Mouse (Mus musculus) CH12.LX (cell line): Measurements from ENCODE around the gene 2310007B03Rik. TPM values are rescaled to one million over a fixed set of nuclear protein-coding genes. Genes with fewer than 3 reads are reported as not detected.

Experiments
- DNase-seq: peaks from one replicate; pipeline ENCODE4 v3.0.0-alpha.2; 2013; ENCODE audit errors: extremely low read depth
- H3K27ac ChIP-seq: 2 replicates; pipeline ENCODE4 v1.5.1; 2012; ENCODE audit warnings: low read depth, mild to moderate bottlenecking, control low read depth, moderate library complexity; ENCODE audit not compliant: insufficient read depth
- H3K27me3 ChIP-seq: replicated peaks from 2 replicates; pipeline ENCODE3; 2012; ENCODE audit warnings: inconsistent platforms
- H3K36me3 ChIP-seq, 2 experiments: replicated peaks in 1 of 2; 2 replicates each; pipeline versions ENCODE3 to v1.6.1; 2012; ENCODE audit warnings: inconsistent platforms in 1 of 2, low read length in 1 of 2, mild to moderate bottlenecking in 1 of 2, mixed read lengths in 1 of 2, moderate library complexity in 1 of 2; ENCODE audit not compliant: control insufficient read depth in 1 of 2, insufficient read depth in 1 of 2
- H3K4me1 ChIP-seq, 2 experiments: 2 replicates each; pipeline ENCODE4 v1.6.1; 2012; ENCODE audit warnings: inconsistent platforms in 1 of 2, moderate library complexity in 1 of 2; ENCODE audit not compliant: insufficient read depth in 2 of 2, control insufficient read depth in 1 of 2
- H3K4me2 ChIP-seq: 2 replicates; pipeline ENCODE4 v1.6.1; 2012; ENCODE audit warnings: low read depth, mild to moderate bottlenecking, control low read depth; ENCODE audit not compliant: poor library complexity, insufficient read depth, severe bottlenecking
- H3K4me3 ChIP-seq, 3 experiments: fragments of 150-350 bp in 1 of 3; sonication (generic) in 1 of 3; replicated peaks in 1 of 3; 2 replicates each; pipeline versions ENCODE3 to v1.5.1; 2011 to 2012; ENCODE audit warnings: low read depth in 2 of 3, low read length in 2 of 3, mild to moderate bottlenecking in 2 of 3, moderate library complexity in 2 of 3, control low read depth in 1 of 3, improper control_type of control experiment in 1 of 3, inconsistent platforms in 1 of 3, mixed read lengths in 1 of 3; ENCODE audit not compliant: poor library complexity in 1 of 3
- H3K79me2 ChIP-seq: replicated peaks from 2 replicates; pipeline ENCODE4 v1.6.1; 2012; ENCODE audit warnings: mild to moderate bottlenecking, moderate library complexity; ENCODE audit not compliant: control insufficient read depth, poor library complexity, insufficient read depth, severe bottlenecking; ENCODE audit errors: extremely low read depth
- H3K9ac ChIP-seq: 2 replicates; pipeline ENCODE4 v1.6.1; 2012; ENCODE audit warnings: low read depth, mild to moderate bottlenecking, control low read depth, moderate library complexity; ENCODE audit not compliant: insufficient read depth
- H3K9me3 ChIP-seq: replicated peaks from 2 replicates; pipeline ENCODE3; 2012; ENCODE audit warnings: low read length, inconsistent platforms, mixed read lengths
- BHLHE40 ChIP-seq: IDR thresholded peaks from 2 replicates; pipeline ENCODE4 v1.6.1; 2011; ENCODE audit warnings: mild to moderate bottlenecking, low read depth, low read length, improper control_type of control experiment
- CHD2 ChIP-seq: IDR thresholded peaks from 2 replicates; pipeline ENCODE4 v1.6.1; 2011; ENCODE audit warnings: low read length, improper control_type of control experiment
- ELF1 ChIP-seq: IDR thresholded peaks from 2 replicates; pipeline ENCODE4 v1.6.1; 2014; ENCODE audit warnings: low read depth, mild to moderate bottlenecking, inconsistent platforms, low read length, improper control_type of control experiment
- GABPA ChIP-seq: IDR thresholded peaks from 2 replicates; pipeline ENCODE4 v1.6.1; 2012; ENCODE audit warnings: low read depth, low read length, improper control_type of control experiment, inconsistent platforms; ENCODE audit not compliant: insufficient replicate concordance
- JUN ChIP-seq: IDR thresholded peaks from 2 replicates; pipeline ENCODE4 v1.6.1; 2011; ENCODE audit warnings: low read depth, mild to moderate bottlenecking, low read length, improper control_type of control experiment, moderate library complexity; ENCODE audit not compliant: insufficient read depth
- MAZ ChIP-seq: IDR thresholded peaks from 2 replicates; pipeline ENCODE4 v1.6.1; 2012; ENCODE audit warnings: low read depth, mild to moderate bottlenecking, inconsistent platforms, low read length, improper control_type of control experiment, moderate library complexity
- MEF2A ChIP-seq: IDR thresholded peaks from 2 replicates; pipeline ENCODE4 v1.6.1; 2014; ENCODE audit warnings: low read depth, mild to moderate bottlenecking, inconsistent platforms, low read length, improper control_type of control experiment, borderline replicate concordance
- MYC ChIP-seq: IDR thresholded peaks from 2 replicates; pipeline ENCODE4 v1.6.1; 2011; ENCODE audit warnings: low read depth, mild to moderate bottlenecking, improper control_type of control experiment, low read length
- NRF1 ChIP-seq: IDR thresholded peaks from 2 replicates; pipeline ENCODE4 v1.6.1; 2014; ENCODE audit warnings: low read depth, mild to moderate bottlenecking, inconsistent platforms, low read length, improper control_type of control experiment, moderate library complexity
- POLR2AphosphoS2 ChIP-seq: IDR thresholded peaks from 2 replicates; pipeline ENCODE4 v1.6.1; 2011; ENCODE audit warnings: low read depth, low read length, improper control_type of control experiment
- RCOR1 ChIP-seq: conservative IDR thresholded peaks from 2 replicates; pipeline ENCODE4 v1.6.1; 2012; ENCODE audit warnings: low read depth, mild to moderate bottlenecking, inconsistent platforms, low read length, improper control_type of control experiment
- SMC3 ChIP-seq: IDR thresholded peaks from 2 replicates; pipeline ENCODE4 v1.6.1; 2011; ENCODE audit warnings: low read depth, low read length, improper control_type of control experiment
- TCF12 ChIP-seq: IDR thresholded peaks from 2 replicates; pipeline ENCODE4 v1.6.1; 2014; ENCODE audit warnings: low read depth, mild to moderate bottlenecking, inconsistent platforms, low read length, improper control_type of control experiment
- UBTF ChIP-seq: IDR thresholded peaks from 2 replicates; pipeline ENCODE4 v1.6.1; 2012; ENCODE audit warnings: low read depth, mild to moderate bottlenecking, inconsistent platforms, low read length, improper control_type of control experiment, moderate library complexity
- USF1 ChIP-seq: IDR thresholded peaks from 2 replicates; pipeline ENCODE4 v1.6.1; 2014; ENCODE audit warnings: low read depth, mild to moderate bottlenecking, inconsistent platforms, low read length, improper control_type of control experiment
- ZMIZ1 ChIP-seq: IDR thresholded peaks from 2 replicates; pipeline ENCODE4 v1.6.1; 2012; ENCODE audit warnings: low read depth, mild to moderate bottlenecking, inconsistent platforms, low read length, improper control_type of control experiment
- ZNF384 ChIP-seq: IDR thresholded peaks from 2 replicates; pipeline ENCODE4 v1.6.1; 2012; ENCODE audit warnings: low read depth, low read length, improper control_type of control experiment, inconsistent platforms
- dilution Hi-C: fragments of 300-500 bp; cut with MboI; formaldehyde crosslinking; loops from 2 replicates; pipeline ENCODE4 v1.14.3; 2020; ENCODE audit warnings: low sequenced_read_pairs; ENCODE audit not compliant: extremely low pct_unique_long_range_greater_than_20kb, extremely low pct_ligation_motif_present
- in situ Hi-C: fragments of 300-500 bp; cut with MboI; formaldehyde crosslinking; loops from 3 replicates; pipeline ENCODE4 v1.14.3; 2019; ENCODE audit warnings: low sequenced_read_pairs, low pct_ligation_motif_present, low pct_unique_long_range_greater_than_20kb, mixed read lengths
- polyA plus RNA-seq: library from polyadenylated mRNA; unstranded; fragments of >175 nt; gene quantifications from 2 replicates; pipeline ENCODE4 v1.2.1, GENCODE M21; 2012; ENCODE audit warnings: low read depth; ENCODE audit not compliant: insufficient read length
- total RNA-seq, 2 experiments: library from RNA; depleted of rRNA; stranded (reverse); fragments of 300-350 nt in 1 of 2; fragments of >200 nt in 1 of 2; gene quantifications; 2 replicates each; pipeline ENCODE4 v1.2.3; 2012 to 2014

Gene 2310007B03Rik
- total and polyA plus RNA-seq, 3 experiments: 0.08 TPM; not detected in 2

- no peak overlapping the region for H3K9ac ChIP-seq
- no peak overlapping the region for H3K4me3 ChIP-seq
- no peak overlapping the region for H3K27ac ChIP-seq
- H3K79me2 ChIP-seq: no peaks in the 10 kb centered on the region
- H3K9me3 ChIP-seq: no peaks in the 10 kb centered on the region
- H3K36me3 ChIP-seq: no peaks in the 10 kb centered on the region
- no peak for DNase-seq
- in situ Hi-C loops (no loop called here), dilution Hi-C loops (no loop called here)
- TF ChIP-seq MYC (no peak), MAZ (no peak)
- H3K4me1 ChIP-seq: no peaks in the 10 kb centered on the region
- no peak overlapping the region for H3K4me2 ChIP-seq
- H3K27me3 ChIP-seq: peaks cover 94% of the 10 kb centered on the region
Measured at GRCm38 (mm10) chr1:93142871-93143270, 17.9 kb downstream of the 2310007B03Rik start.

- H3K4me3 ChIP-seq: no peak overlapping the region
- no peak for DNase-seq
- H3K79me2 ChIP-seq: no peaks in the 10 kb centered on the region
- H3K9me3 ChIP-seq: no peaks in the 10 kb centered on the region
- dilution Hi-C loops (no loop called here), in situ Hi-C loops (no loop called here)
- TF ChIP-seq ELF1 (no peak), ZMIZ1 (no peak), MEF2A (no peak), NRF1 (no peak), TCF12 (no peak), CHD2 (no peak), BHLHE40 (no peak), ZNF384 (no peak), JUN (no peak), RCOR1 (no peak), SMC3 (no peak), UBTF (no peak), USF1 (no peak), GABPA (no peak), POLR2AphosphoS2 (no peak)
- H3K27ac ChIP-seq: no peak overlapping the region
- H3K27me3 ChIP-seq: peaks cover 98% of the 10 kb centered on the region
- H3K36me3 ChIP-seq: no peaks in the 10 kb centered on the region
- no peak overlapping the region for H3K4me2 ChIP-seq
- H3K9ac ChIP-seq: no peak overlapping the region
- H3K4me1 ChIP-seq: no peaks in the 10 kb centered on the region
Measured at GRCm38 (mm10) chr1:93139713-93140112, 21.0 kb downstream of the 2310007B03Rik start.
